Mouse (Mus musculus) kidney, postnatal 10 days (tissue): ENCODE data around the gene Psmb9.
"Not testable (repeated sequence)": the region's sequence is repeated elsewhere in the genome, so short reads cannot be mapped to it uniquely, and the experiment has no call there.

Experiments used
- DNase-seq: peaks from one replicate; pipeline ENCODE4 v3.0.0; 2021; ENCODE audit warnings: mixed read lengths

The Psmb9 gene

DNA sequence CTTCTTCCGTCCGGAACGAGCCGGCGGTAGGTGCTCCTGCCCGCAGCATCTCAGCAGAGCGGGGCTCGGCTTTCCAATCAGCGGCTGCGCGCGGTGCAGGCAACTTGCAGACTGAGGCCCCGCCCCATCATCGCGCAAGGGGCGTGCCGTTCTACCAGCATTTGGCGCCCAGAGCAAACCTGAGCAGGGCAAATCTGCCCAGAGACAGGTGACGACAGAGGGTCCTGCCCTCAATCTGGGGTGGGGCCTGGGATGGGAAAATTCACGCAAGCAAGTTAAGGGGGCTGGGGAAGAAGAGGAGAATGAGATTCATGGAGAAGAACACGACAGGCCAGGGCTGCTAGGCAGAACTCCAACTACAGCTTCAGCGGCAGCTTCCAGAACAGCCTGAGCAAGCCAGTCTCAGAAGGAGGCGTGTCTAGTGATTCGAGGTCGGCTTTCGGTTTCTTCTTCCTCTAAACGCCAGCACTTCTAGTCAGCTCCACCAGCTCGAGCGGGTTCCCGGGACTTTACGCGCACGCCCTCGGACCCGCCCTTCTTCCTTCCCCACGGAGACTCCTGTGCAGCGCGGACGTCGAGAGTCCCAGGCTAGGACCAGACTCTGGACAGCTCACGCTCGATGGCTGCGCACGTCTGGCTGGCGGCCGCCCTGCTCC lies at the start of gene Psmb9, which contains the start of gene Tap1:
TSS of gene Psmb9 (minus strand) at position 504 of the 656 bp plus-strand sequence.
TSS of gene Tap1 (plus strand) at position 293 of the 656 bp plus-strand sequence.
- DNase-seq: peak; percentile 100

GRCm38 (mm10) chr17:34236691-34237090 lies 49.1 kb upstream of the Psmb9 start:
- DNase-seq: peak; percentile 26

- DNase-seq: peak; percentile 88
Measured at GRCm38 (mm10) chr17:34234926-34235325, 47.4 kb upstream of the Psmb9 start.

DNA sequence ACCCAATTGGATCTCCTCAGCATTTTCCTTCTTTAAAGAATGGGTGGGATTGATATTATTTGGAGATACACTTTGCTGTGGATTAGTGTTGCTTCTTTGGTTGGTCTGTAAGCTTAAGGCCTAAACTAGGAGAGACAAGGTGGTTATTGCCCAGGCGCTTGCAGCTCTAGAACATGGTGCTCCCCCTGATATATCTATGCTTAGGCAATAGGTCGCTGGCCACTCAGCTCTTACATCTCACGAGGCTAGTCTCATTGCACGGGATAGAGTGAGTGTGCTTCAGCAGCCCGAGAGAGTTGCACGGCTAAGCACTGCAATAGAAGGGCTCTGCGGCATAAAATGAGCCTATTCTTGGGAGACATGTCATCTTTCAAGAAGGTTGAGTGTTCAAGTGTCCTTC lies 44.5 kb upstream of the Psmb9 start:
- not testable (repeated sequence) for DNase-seq

GRCm38 (mm10) chr17:34230971-34231370 lies 43.4 kb upstream of the Psmb9 start:
- not testable (repeated sequence) for DNase-seq

DNA sequence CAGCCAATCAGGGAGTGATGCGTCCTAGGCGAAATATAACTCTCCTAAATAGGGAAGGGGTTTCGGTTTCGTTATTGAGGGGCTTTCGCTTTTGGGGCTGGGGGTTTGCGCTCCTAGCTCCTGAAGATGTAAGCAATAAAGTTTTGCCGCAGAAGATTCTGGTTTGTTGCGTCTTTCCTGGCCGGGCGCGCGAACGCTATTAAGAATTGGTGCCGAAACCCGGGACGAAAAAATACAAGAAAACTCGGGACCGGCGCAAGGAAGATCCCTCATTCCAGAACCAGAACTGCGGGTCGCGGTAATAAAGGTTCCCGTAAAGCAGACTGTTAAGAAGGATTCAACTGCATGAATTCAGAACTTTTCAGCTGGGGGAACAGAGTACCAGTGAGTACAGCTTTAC lies 38.3 kb upstream of the Psmb9 start:
- DNase-seq: not testable (repeated sequence)

DNA sequence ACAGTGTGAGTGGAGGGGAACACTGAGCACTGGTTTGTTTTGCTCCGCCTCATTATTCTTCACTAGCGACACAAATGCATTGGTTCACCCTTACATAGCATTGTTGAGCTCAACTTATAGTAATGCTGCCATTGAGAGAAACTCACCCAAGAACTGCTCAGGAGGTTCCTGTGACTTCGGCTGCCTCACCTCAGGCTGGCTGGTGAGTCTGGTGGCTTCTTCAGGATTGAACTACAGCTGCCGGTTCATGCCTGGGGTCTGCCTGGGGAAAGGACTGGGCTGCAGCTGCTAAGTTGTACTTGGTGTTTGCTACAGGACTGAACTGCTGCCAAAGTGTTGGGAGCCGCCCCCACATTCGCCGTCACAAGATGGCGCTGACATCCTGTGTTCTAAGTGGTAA lies 37.9 kb upstream of the Psmb9 start:
- no peak for DNase-seq

- DNase-seq: no peak
Measured at GRCm38 (mm10) chr17:34224816-34225215, 37.3 kb upstream of the Psmb9 start.

GRCm38 (mm10) chr17:34220401-34220800 lies 32.8 kb upstream of the Psmb9 start:
- DNase-seq: not testable (repeated sequence)

DNA sequence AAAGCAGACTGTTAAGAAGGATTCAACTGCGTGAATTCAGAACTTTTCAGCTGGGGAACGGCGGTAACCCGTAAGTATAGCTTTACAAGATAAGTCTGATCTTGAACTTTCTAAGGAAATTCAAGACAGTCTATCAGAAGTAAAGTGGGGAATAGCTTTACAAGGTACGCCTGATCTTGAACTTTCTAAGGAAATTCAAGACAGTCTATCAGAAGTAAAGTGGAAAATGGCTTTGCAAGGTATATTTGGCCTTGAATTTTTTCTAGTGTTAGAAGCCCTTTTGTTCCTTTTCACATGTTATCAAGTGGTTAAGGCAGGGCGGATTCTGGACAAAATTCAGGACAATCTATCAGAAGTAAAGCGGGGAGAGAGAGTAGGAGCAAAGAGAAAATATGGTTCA lies 32.2 kb upstream of the Psmb9 start:
- not testable (repeated sequence) for DNase-seq

- DNase-seq: peak; percentile 77
Measured at GRCm38 (mm10) chr17:34219096-34219495, 31.5 kb upstream of the Psmb9 start.

DNA sequence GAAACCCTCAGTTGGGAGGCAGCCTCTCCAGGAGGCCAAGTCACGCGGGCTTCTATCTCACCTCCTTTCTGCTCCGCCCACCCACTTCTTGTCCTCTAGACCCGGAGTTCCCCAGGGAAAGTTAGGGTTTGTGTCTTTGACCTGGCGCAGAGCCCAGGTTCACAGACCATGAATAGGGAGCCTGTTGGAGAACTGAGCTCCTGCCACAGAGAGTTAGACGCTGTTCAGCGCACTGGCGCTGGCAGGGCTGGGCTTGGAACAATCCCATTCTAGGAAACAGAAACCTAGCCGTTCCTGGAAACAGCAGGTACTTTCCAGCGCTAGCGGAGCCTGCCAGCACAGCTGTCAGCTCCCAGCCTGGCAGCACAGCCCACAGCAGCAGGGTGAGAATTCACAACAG lies 31.1 kb upstream of the Psmb9 start:
- peak; percentile 66 for DNase-seq

DNA sequence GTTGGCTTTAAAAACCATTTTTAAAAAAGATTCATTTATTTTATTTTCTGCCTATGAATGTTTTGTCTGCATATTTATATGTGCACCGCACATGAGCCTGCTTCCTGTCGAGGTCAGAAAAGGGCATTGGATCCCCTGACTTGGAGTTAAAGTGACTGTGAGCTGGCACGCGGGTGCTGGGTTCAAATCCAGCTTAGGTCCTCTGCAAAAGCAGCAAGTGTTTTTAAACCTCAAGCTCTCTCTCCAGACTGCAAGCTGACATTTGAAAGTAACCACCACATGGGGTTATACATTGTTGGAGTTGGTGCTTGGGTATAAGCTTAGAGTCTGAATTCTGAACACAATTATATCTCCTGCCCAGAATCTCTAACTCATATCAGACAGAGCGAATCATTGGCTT lies 30.4 kb upstream of the Psmb9 start:
- DNase-seq: no peak

DNA sequence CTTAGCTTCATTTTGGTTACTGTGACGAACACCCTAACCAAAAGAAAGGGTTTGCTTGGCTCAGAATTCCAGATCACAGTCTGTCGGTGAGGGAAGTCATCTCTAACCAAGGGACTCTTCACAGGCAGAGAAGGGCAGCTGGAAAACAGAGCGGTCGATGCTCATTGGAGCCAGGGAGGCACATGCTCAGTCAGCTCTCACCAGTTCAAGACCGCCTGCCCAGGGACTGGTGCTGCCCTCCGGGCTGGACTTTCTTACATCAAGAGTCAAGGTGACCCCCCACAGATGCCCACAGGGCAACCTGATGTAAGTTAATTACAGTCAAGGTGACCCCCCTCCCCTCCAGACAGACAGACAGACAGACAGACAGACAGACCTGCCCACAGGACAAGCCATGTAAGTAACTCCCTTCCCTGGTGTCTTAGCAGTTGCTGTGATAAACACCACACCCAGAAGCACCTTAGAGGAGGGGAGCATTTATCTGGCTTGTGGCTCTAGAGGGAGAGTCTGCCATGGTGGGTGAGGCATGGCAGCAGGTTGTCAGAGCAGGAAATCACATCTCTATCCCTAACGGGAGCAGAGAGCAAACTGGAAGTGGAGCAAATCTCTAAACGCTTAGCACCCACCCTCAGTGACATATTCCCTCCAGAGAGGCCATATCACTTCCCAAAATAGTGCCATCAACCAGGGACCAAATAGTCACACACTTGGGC lies 29.8 kb upstream of the Psmb9 start:
- no peak for DNase-seq

DNA sequence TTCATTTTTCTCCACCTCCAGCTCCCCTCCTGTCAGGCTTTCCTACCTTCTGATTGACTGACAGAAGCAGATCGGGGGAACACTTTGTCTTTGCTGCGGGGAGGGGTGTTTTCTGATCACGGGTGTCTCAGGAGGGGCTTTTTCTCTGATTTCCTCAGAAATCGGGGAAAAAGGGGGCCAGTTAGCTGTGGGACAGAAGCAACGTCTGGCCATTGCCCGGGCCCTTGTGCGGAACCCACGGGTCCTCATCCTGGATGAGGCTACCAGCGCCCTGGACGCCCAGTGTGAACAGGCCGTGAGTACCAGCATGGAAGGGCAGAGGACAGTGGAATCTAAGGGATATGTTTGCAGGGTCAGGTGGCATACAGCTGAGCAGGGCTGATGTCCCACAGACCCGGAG lies 27.6 kb upstream of the Psmb9 start:
- peak; percentile 3 for DNase-seq

DNA sequence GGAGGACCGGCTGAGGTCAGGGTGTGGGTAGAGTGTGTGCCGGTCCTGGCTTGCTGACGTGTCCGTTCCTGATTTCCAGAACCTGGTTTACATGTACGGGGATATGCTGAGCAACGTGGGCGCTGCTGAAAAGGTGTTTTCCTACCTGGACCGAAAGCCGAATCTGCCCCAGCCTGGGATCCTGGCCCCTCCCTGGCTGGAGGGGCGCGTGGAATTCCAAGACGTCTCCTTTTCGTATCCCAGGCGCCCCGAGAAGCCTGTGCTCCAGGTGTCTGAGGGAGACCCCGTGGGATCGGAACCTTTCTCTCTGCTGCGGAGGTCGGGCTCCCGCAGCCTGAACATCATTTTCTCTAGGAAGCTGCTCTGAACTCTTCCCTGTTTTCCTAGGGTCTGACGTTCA lies 26.4 kb upstream of the Psmb9 start:
- DNase-seq: no peak

DNA sequence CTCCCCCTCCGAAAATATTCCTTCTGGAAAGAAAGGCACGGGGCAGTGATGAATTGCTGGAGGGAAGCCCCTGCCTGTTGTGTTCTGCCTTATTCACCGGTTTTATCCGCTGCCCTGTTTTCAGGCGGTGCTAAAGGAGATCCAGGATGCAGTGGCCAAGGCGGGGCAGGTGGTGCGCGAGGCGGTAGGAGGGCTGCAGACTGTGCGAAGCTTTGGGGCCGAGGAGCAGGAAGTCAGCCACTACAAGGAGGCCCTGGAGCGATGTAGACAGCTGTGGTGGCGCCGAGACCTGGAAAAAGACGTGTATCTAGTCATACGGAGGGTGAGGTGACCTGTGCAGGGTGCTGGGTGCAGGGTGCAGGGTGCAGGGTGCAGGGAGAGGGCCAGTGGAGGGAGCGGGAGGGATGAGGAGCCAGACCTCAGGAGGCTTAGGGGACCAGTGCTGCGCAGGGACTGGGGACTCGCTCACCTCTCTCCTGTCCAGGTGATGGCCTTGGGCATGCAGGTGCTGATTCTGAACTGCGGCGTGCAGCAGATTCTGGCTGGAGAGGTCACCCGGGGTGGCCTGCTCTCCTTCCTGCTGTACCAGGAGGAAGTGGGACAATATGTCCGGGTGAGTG lies 24.3 kb upstream of the Psmb9 start:
- peak; percentile 7 for DNase-seq

DNA sequence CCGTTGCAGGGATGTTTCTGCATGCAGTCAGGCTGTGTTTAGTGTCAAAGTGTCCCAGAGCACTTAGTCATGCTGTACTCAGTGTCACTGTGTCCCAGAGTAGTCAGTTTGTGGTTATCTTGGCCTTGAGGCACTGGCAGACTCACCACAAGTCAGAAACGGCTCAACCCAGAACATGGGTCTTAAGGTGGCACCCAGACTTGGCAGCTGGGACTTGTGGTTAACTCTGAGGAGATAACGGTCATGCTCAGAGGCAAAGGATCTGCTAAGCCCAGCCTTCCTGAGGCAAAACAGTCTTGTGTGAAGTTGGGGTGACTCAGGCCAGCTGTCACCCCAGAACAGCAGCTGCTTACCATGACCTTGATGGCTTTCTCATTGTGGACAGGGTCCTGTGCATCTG lies 23.0 kb upstream of the Psmb9 start:
- no peak for DNase-seq

GRCm38 (mm10) chr17:34209680-34210079 lies 22.1 kb upstream of the Psmb9 start:
- DNase-seq: peak; percentile 11

DNA sequence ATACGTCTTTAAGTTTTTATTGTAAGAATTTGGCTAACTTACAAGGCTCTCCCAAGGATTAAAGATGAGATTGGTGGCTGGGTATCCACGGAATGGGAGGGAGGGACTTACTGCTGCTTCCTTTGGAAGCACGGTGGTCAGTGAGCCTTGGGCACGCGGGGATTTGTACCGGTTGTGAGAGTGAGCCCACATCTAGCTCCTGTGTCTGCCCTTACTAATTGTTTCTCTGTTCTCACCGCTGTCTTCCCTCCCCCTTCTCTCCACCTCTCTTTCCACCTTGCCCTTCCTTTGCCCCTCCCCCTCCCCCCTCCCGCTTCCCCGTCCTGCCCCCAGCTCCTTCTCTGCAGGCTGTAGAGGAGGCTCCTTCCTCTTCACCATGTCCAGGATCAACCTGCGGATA lies 20.9 kb upstream of the Psmb9 start:
- peak; percentile 3 for DNase-seq

DNA sequence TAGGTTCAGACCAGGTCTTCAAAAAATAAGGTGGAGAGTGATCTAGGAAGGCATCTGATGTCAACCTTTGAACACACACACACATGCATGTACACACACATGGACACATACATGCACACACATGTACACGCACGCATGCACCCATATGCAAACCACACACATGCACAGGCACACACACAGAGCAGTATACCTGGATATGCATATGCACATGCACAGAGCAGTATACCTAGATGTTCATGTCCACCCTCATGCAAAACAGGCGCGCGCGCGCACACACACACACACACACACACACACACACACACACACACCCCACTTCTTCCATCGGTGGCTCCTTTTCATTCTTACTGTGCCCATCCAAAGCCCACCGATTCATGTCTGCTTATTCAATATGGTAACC lies 20.3 kb upstream of the Psmb9 start:
- peak; percentile 2 for DNase-seq

- DNase-seq: no peak
Measured at GRCm38 (mm10) chr17:34207456-34207855, 19.9 kb upstream of the Psmb9 start.

DNA sequence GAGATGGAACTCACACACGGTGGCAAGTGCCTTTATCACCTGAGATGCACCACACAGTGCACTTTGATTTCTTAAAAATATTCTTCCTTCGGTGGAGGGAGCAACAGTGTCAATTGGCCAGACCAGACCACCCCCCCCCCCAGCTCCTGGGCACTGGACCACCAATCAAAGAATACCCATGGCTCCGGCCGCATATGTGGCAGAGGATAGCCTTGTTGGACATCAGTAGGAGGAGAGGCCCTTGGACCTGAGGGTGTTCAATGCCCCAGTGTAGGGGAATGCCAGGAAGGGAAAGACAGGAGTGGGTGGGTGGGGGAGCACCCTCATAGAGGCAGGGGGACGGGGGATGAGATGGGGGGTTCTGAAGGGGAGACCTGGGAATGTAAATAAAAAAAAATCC lies 19.2 kb upstream of the Psmb9 start:
- DNase-seq: no peak

- peak; percentile 38 for DNase-seq
Measured at GRCm38 (mm10) chr17:34205746-34206176, 18.2 kb upstream of the Psmb9 start.
